Mouse (Mus musculus) limb, embryonic 14.5 days (tissue): Measurements from ENCODE around the gene Brk1. TPM values are rescaled to one million over a fixed set of nuclear protein-coding genes. Genes with fewer than 3 reads are reported as not detected.

ENCODE experiments used
- ATAC-seq: fragments of 200-750 bp; cut with Nextera tagmentation; 2 replicates; pipeline ENCODE4 v1.8.0; 2017; ENCODE audit warnings: low read depth, moderate number of reproducible peaks, moderate TSS enrichment; ENCODE audit not compliant: low FRiP score
- DNase-seq: peaks from one replicate; pipeline ENCODE4 v3.0.0-alpha.2; 2015; ENCODE audit warnings: low spot score
- H3K27ac ChIP-seq: fragments of 300-500 bp; sonication (generic); replicated peaks from 2 replicates; pipeline ENCODE4 v1.5.1; 2014; ENCODE audit warnings: low read depth, mild to moderate bottlenecking, low read length, moderate library complexity, mixed read lengths
- H3K27me3 ChIP-seq: fragments of 300-500 bp; sonication (generic); 2 replicates; pipeline ENCODE4 v1.6.1; 2014; ENCODE audit warnings: low read length, mixed read lengths; ENCODE audit not compliant: control insufficient read depth, insufficient read depth
- H3K36me3 ChIP-seq: fragments of 300-500 bp; sonication (generic); 2 replicates; pipeline ENCODE4 v1.6.1; 2014; ENCODE audit warnings: mild to moderate bottlenecking, low read length, moderate library complexity, mixed read lengths; ENCODE audit not compliant: control insufficient read depth, insufficient read depth
- H3K4me1 ChIP-seq: fragments of 300-500 bp; sonication (generic); 2 replicates; pipeline ENCODE4 v1.6.1; 2014; ENCODE audit warnings: antibody characterized with exemption, low read length, mixed read lengths; ENCODE audit not compliant: control insufficient read depth, insufficient read depth
- H3K4me2 ChIP-seq: fragments of 300-500 bp; sonication (generic); replicated peaks from 2 replicates; pipeline ENCODE4 v1.6.1; 2014; ENCODE audit warnings: low read depth, mild to moderate bottlenecking, low read length, moderate library complexity; ENCODE audit not compliant: severe bottlenecking
- H3K4me3 ChIP-seq: fragments of 300-500 bp; sonication (generic); replicated peaks from 2 replicates; pipeline ENCODE4 v1.5.1; 2014; ENCODE audit warnings: low read length
- H3K9ac ChIP-seq: fragments of 300-500 bp; sonication (generic); 2 replicates; pipeline ENCODE4 v1.6.1; 2014; ENCODE audit warnings: mild to moderate bottlenecking, low read depth, low read length, moderate library complexity; ENCODE audit not compliant: severe bottlenecking
- H3K9me3 ChIP-seq: fragments of 300-500 bp; sonication (generic); 2 replicates; pipeline ENCODE4 v1.6.1; 2016; ENCODE audit warnings: low read length; ENCODE audit not compliant: control insufficient read depth
- POLR2A ChIP-seq: fragments of 200-500 bp; IDR thresholded peaks from 2 replicates; pipeline ENCODE4 v1.8.0; 2012; ENCODE audit warnings: inconsistent platforms, mild to moderate bottlenecking, moderate library complexity, borderline replicate concordance; ENCODE audit not compliant: insufficient read depth, insufficient read length; ENCODE audit errors: extremely low read depth
- WGBS: fragments of 180-500 bp; shearing (Covaris S2); extraction: QIAGEN DNeasy Blood & Tissue Kit; methylation state at CpG from one replicate; pipeline ENCODE4 v1.1.7; 2014; 5-methylcytosine and 5-hydroxymethylcytosine counted together
- polyA plus RNA-seq, 2 experiments: library from polyadenylated mRNA; depleted of rRNA in 1 of 2; stranded (reverse) in 1 of 2; unstranded in 1 of 2; fragments of >200 nt; fragmentation: Nextera tagmentation in 1 of 2; extraction: Ambion mirVana in 1 of 2; gene quantifications; 2 replicates each; pipeline versions ENCODE4 v1.2.1 to v1.2.3; 2012 to 2014

The Brk1 gene
- polyA plus RNA-seq, 2 experiments, result 211 to 251 TPM

DNA sequence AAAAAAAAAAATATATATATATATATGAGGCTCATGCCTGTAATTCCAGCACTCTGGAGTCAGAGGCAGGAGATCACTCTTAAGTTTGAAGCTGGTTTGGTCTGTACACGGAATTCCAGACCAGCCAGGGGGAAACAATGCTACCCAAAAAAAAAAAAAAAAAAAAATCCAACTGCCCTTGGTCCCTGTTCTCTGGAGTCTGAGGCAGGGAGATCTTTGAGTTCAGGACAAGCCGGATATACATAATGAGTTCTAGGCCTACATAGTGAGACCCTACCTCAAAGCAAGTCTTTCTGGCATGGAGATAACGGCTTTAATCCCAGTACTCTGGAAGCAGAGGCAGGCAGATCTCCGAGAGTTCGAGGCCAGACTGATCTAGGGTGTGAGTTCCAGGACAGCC is 18.8 kb downstream of the Brk1 start:
- Histone ChIP-seq H3K9ac (peak overlapping the region; percentile 84), H3K27ac (peak overlapping the region; percentile 88), H3K27me3 (no peaks in the 10 kb centered on the region), H3K4me2 (peak overlapping the region; percentile 77; the same call in 1 of the 2 replicates), H3K36me3 (peaks cover 20% of the 10 kb centered on the region), H3K9me3 (no peaks in the 10 kb centered on the region), H3K4me3 (peak overlapping the region; percentile 76), H3K4me1 (peaks cover 11% of the 10 kb centered on the region)
- no peak for TF ChIP-seq POLR2A
- 72% methylated on average over 5 of the region's 5 CpGs for WGBS
- ATAC-seq (no peak), DNase-seq (no peak)

GRCm38 (mm10) chr6:113623941-113624751 is 19.6 kb downstream of the Brk1 start, which contains the start of gene Vhl:
TSS of gene Vhl (plus strand) at chr6:113623959.
- Histone ChIP-seq H3K9me3 (no peaks in the 10 kb centered on the region), H3K9ac (peak within 1 kb of the TSS; percentile 84), H3K36me3 (peaks cover 20% of the 10 kb centered on the region), H3K4me1 (peaks cover 11% of the 10 kb centered on the region), H3K27ac (peak within 1 kb of the TSS; percentile 88), H3K4me3 (peak within 1 kb of the TSS; percentile 76), H3K27me3 (no peaks in the 10 kb centered on the region), H3K4me2 (peak within 1 kb of the TSS; percentile 77)
- ATAC-seq (peak; percentile 87), DNase-seq (peak; percentile 67)
- TF ChIP-seq POLR2A, result peak; percentile 63; the same call in 1 of the 2 replicates
- 3% methylated on average over 45 of the region's 76 CpGs for WGBS

GRCm38 (mm10) chr6:113624989-113625770 is 20.6 kb downstream of the Brk1 start:
- Histone ChIP-seq H3K4me2 (peak overlapping the region; percentile 77), H3K36me3 (peaks cover 30% of the 10 kb centered on the region), H3K27ac (no peak overlapping the region), H3K9me3 (no peaks in the 10 kb centered on the region), H3K27me3 (no peaks in the 10 kb centered on the region), H3K4me1 (peaks cover 11% of the 10 kb centered on the region), H3K4me3 (peak overlapping the region; percentile 76), H3K9ac (peak overlapping the region; percentile 84)
- TF ChIP-seq POLR2A, result no peak
- ATAC-seq, result no peak
- no peak for DNase-seq
- WGBS, result 45% methylated on average over 5 of the region's 5 CpGs

- H3K4me3 ChIP-seq, result no peak overlapping the region
- TF ChIP-seq POLR2A, result no peak
- peaks cover 4% of the 10 kb centered on the region for H3K4me1 ChIP-seq
- H3K9me3 ChIP-seq, result no peaks in the 10 kb centered on the region
- no peaks in the 10 kb centered on the region for H3K27me3 ChIP-seq
- no peak overlapping the region for H3K4me2 ChIP-seq
- WGBS, result 81% methylated on average over 5 of the region's 5 CpGs
- ATAC-seq (no peak), DNase-seq (no peak)
- H3K27ac ChIP-seq, result no peak overlapping the region
- peaks cover 57% of the 10 kb centered on the region for H3K36me3 ChIP-seq
- no peak overlapping the region for H3K9ac ChIP-seq
Measured at GRCm38 (mm10) chr6:113630322-113630721, 25.8 kb downstream of the Brk1 start.

- no peak overlapping the region for H3K4me3 ChIP-seq
- no peak overlapping the region for H3K27ac ChIP-seq
- 94% methylated on average over 4 of the region's 4 CpGs for WGBS
- H3K4me2 ChIP-seq, result no peak overlapping the region
- DNase-seq (no peak), ATAC-seq (no peak)
- H3K4me1 ChIP-seq, result no peaks in the 10 kb centered on the region
- H3K9me3 ChIP-seq, result no peaks in the 10 kb centered on the region
- H3K9ac ChIP-seq, result no peak overlapping the region
- H3K36me3 ChIP-seq, result peaks cover 48% of the 10 kb centered on the region
- no peak for TF ChIP-seq POLR2A
- no peaks in the 10 kb centered on the region for H3K27me3 ChIP-seq
Measured at GRCm38 (mm10) chr6:113632863-113633262, 28.3 kb downstream of the Brk1 start.
